Mouse (Mus musculus): ENCODE data around the gene Cep295nl. TPM values are rescaled to one million over a fixed set of nuclear protein-coding genes. Genes with fewer than 3 reads are reported as not detected.

The Cep295nl gene
- polyA plus RNA-seq (2012; rRNA removed; ENCODE audit: low replicate concordance): 0.17 and 0.20 TPM in 2 replicates

DNA sequence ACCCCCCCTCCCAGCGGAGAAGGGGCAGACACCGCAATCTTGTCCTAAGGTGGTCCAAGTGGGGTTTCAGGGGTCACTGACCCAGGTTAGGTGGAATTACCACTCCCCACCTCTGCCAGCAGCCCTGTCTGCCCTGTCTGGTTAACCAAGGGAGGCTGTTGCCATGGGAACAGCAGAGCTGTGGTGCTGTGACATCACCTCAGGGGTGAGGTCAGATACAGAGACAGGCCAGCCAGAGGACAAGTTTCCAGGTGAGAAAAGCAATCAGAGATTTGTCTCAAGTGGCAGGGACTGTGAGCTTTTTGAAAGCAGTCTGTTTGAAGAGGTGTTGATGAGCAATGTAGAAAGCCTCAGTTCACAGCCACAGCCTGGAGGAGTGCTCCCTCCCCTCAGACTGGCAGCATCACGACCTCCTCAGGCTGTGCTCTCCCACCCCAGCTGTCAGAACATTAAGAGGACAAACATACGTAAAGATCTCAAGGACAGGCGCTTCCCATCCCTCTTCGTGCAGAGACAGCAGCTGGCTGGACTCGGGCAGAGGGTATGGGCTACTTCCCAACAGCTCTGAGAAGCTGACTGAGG, at the start of gene Cep295nl:
Gene Cep295nl (minus strand): TSS at position 101 of the 582 bp plus-strand sequence.

DNA sequence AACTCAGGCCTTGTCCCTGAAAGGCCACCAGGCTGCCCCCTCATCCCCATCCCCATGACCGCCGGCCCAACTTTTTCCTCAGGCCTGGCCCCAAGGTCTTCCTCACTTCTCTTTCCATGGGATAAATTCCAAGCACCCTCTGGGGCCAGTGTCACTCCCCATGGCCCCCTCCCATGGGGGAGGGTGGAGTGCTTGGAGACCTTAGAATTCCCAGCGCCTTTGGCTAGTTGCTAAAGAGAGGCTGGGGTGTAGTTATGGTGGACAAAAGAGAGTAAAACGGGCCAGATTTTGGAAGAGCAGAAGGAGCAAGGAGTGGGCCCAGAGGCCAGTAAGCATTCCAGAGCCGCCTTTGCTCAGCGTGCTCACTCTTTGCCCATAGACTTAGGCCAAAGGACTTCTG, 13.3 kb upstream of the Cep295nl start, which contains the start of gene Timp2:
Gene Timp2 (minus strand): TSS at position 101 of the 400 bp plus-strand sequence.

DNA sequence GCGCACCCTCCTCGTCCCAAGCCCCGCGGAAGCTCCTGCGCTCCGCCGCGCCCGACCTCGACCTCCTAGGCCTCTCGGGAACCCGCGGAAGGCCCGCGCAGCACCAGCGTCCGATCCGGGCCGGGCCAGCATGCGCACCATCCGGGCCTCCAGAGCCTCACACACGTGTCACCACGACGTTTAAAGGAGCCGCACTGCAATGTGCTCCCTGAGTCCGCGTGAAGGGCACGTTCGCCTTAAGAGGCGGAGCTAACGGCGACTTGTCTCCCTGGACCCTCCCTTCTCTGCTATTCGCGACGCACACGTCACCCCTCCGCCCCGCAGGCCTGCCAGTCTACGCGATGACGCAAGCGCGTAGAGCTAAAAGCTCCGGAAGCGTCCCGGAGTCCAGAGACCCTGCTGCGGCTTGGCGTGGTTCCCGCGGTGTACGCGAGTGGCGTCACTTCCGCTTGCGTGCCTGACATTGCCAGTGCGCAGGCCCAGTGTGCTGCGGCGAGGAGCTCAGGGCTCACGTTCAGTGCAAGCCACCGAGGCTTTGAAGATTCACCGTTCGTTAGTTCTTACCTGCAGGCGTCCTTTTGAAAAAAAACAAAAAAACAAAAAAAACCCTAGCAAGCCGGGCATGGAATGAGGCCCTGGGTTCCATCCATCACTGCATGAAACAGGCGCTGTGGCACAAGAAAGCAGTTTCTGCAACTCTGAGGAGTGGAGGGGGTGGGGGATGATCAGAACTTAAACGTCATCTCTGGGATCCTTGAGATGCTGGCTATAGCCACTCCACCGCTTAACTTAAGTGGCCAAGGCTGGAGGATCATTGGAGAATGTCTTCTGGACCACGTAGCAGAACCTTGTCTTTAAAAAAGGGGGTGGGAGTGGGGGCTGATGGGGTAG, 52.1 kb downstream of the Cep295nl start, which contains the start of gene Usp36:
Gene Usp36 (minus strand): TSS at position 246 of the 891 bp plus-strand sequence.

Other genes starting within 250 kb of the Cep295nl start
- 0.13 and 0.18 TPM in 2 replicates for gene Dnah17, start 211.9 kb downstream of the Cep295nl start, polyA plus RNA-seq (2012; rRNA removed; ENCODE audit: low replicate concordance)
- 35.4 and 41.4 TPM in 2 replicates for gene Cyth1, start 93.9 kb downstream of the Cep295nl start, polyA plus RNA-seq (2012; rRNA removed; ENCODE audit: low replicate concordance)
- 19.7 and 25.8 TPM in 2 replicates for gene Usp36, start 52.3 kb downstream of the Cep295nl start, polyA plus RNA-seq (2012; rRNA removed; ENCODE audit: low replicate concordance)
- gene Timp2, start 13.2 kb upstream of the Cep295nl start, polyA plus RNA-seq (2012; rRNA removed; ENCODE audit: low replicate concordance): 344 and 379 TPM in 2 replicates
- gene Lgals3bp, start 59.6 kb upstream of the Cep295nl start, polyA plus RNA-seq (2012; rRNA removed; ENCODE audit: low replicate concordance): 635 and 962 TPM in 2 replicates
- 58.7 and 84.6 TPM in 2 replicates for gene Cant1, start 76.6 kb upstream of the Cep295nl start, polyA plus RNA-seq (2012; rRNA removed; ENCODE audit: low replicate concordance)
- 53.3 and 76.2 TPM in 2 replicates for gene C1qtnf1, start 85.7 kb upstream of the Cep295nl start, polyA plus RNA-seq (2012; rRNA removed; ENCODE audit: low replicate concordance)
- 23.8 and 27.6 TPM in 2 replicates for gene Engase, start 134.3 kb upstream of the Cep295nl start, polyA plus RNA-seq (2012; rRNA removed; ENCODE audit: low replicate concordance)

All from mammary gland, adult 2 months (tissue).